Mouse (Mus musculus) liver, embryonic 14.5 days (tissue): ENCODE measurements at regions not wholly inside any gene's neighbourhood (a gene's known extent, or its start where the extent isn't known, plus 50 kb on each side); places are given as distances from the start of the nearest gene placed in this dataset.

Experiments used
- ATAC-seq: fragments of 200-750 bp; cut with Nextera tagmentation; 2 replicates; pipeline ENCODE4 v1.8.0; 2017; ENCODE audit warnings: moderate number of reproducible peaks, mild to moderate bottlenecking, moderate library complexity; ENCODE audit not compliant: insufficient read depth
- DNase-seq, 3 experiments: peaks; one replicate each; pipeline ENCODE4 v3.0.0-alpha.2; 2012 to 2013; ENCODE audit warnings: low read depth in 3 of 3, low spot score in 3 of 3
- H3K27ac ChIP-seq: fragments of 300-500 bp; sonication (generic); 2 replicates; pipeline ENCODE4 v1.5.1; 2014; ENCODE audit warnings: moderate library complexity, mild to moderate bottlenecking, control low read depth, inconsistent platforms
- H3K27me3 ChIP-seq: fragments of 300-500 bp; sonication (generic); 2 replicates; pipeline ENCODE4 v1.6.1; 2014; ENCODE audit warnings: mild to moderate bottlenecking, low read length, moderate library complexity; ENCODE audit not compliant: control insufficient read depth, insufficient read depth
- H3K36me3 ChIP-seq: fragments of 300-500 bp; sonication (generic); replicated peaks from 2 replicates; pipeline ENCODE4 v1.6.1; 2014; ENCODE audit warnings: low read depth; ENCODE audit not compliant: control insufficient read depth, insufficient read depth
- H3K4me1 ChIP-seq, 2 experiments: fragments of 200-500 bp in 1 of 2; fragments of 300-500 bp in 1 of 2; sonication (generic) in 1 of 2; replicated peaks; 2 replicates each; pipeline ENCODE4 v1.6.1; 2012 to 2014; ENCODE audit warnings: antibody characterized with exemption in 1 of 2, inconsistent platforms in 1 of 2, low read length in 1 of 2; ENCODE audit not compliant: control insufficient read depth in 2 of 2, insufficient read depth in 2 of 2
- H3K4me2 ChIP-seq: fragments of 300-500 bp; sonication (generic); 2 replicates; pipeline ENCODE4 v1.6.1; 2014; ENCODE audit warnings: low read depth, mild to moderate bottlenecking, control low read depth, moderate library complexity
- H3K4me3 ChIP-seq, 2 experiments: fragments of 200-500 bp in 1 of 2; fragments of 300-500 bp in 1 of 2; sonication (generic) in 1 of 2; 2 replicates each; pipeline ENCODE4 v1.5.1; 2012 to 2014; ENCODE audit warnings: low read depth in 2 of 2, low read length in 2 of 2, mild to moderate bottlenecking in 2 of 2, control low read depth in 1 of 2, inconsistent platforms in 1 of 2, moderate library complexity in 1 of 2; ENCODE audit not compliant: insufficient read depth in 1 of 2
- H3K9ac ChIP-seq: fragments of 300-500 bp; sonication (generic); replicated peaks from 2 replicates; pipeline ENCODE4 v1.6.1; 2014; ENCODE audit warnings: mild to moderate bottlenecking, control low read depth, moderate library complexity
- H3K9me3 ChIP-seq: fragments of 300-500 bp; sonication (generic); 2 replicates; pipeline ENCODE4 v1.6.1; 2016; ENCODE audit warnings: low read length, mixed read lengths; ENCODE audit not compliant: control insufficient read depth
- CTCF ChIP-seq: IDR thresholded peaks from 2 replicates; pipeline ENCODE4 v1.5.1; 2016; ENCODE audit warnings: antibody characterized with exemption, low read depth, control low read depth
- EP300 ChIP-seq: IDR thresholded peaks from 2 replicates; pipeline ENCODE4 v1.6.1; 2016; ENCODE audit warnings: antibody characterized with exemption, low read depth
- WGBS: fragments of 180-500 bp; shearing (Covaris S2); extraction: QIAGEN DNeasy Blood & Tissue Kit; methylation state at CpG from one replicate; pipeline ENCODE4 v1.1.7; 2014; ENCODE audit not compliant: insufficient replicate concordance; 5-methylcytosine and 5-hydroxymethylcytosine counted together

GRCm38 (mm10) chr12:69500600-69501345, 82.1 kb downstream of the Vcpkmt start:
- no peak for TF ChIP-seq CTCF
- TF ChIP-seq EP300, result no peak
- no peak for DNase-seq
- Histone ChIP-seq H3K4me3 (no peak overlapping the region), H3K27ac (no peak overlapping the region), H3K9ac (no peak overlapping the region), H3K4me2 (no peak overlapping the region), H3K36me3 (no peaks in the 10 kb centered on the region), H3K27me3 (no peaks in the 10 kb centered on the region), H3K9me3 (no peaks in the 10 kb centered on the region), H3K4me1 (peaks cover 0 to 21% of the 10 kb centered on the region in 2 experiments; a peak in 2 of 4 replicates)
- WGBS, result 53% methylated on average over 15 of the region's 15 CpGs
- ATAC-seq, result no peak

- H3K36me3 ChIP-seq, result no peaks in the 10 kb centered on the region
- no peak overlapping the region for H3K27ac ChIP-seq
- 59% methylated on average over 7 of the region's 7 CpGs for WGBS
- no peaks in the 10 kb centered on the region for H3K27me3 ChIP-seq
- H3K9ac ChIP-seq, result no peak overlapping the region
- peaks cover 0 to 17% of the 10 kb centered on the region in 2 experiments; a peak in 2 of 4 replicates for H3K4me1 ChIP-seq
- DNase-seq (no peak), ATAC-seq (no peak)
- H3K4me3 ChIP-seq, result no peak overlapping the region
- TF ChIP-seq EP300, result no peak
- no peak for TF ChIP-seq CTCF
- H3K9me3 ChIP-seq, result no peaks in the 10 kb centered on the region
- H3K4me2 ChIP-seq, result no peak overlapping the region
These were observed 85.7 kb downstream of the Vcpkmt start for GRCm38 (mm10) chr12:69497121-69497520.

GRCm38 (mm10) chr12:69496341-69496904, 86.4 kb downstream of the Vcpkmt start:
- no peak overlapping the region for H3K27ac ChIP-seq
- no peak overlapping the region for H3K9ac ChIP-seq
- ATAC-seq (no peak), DNase-seq (no peak)
- H3K36me3 ChIP-seq, result no peaks in the 10 kb centered on the region
- no peak for TF ChIP-seq CTCF
- TF ChIP-seq EP300, result no peak
- H3K4me3 ChIP-seq, result no peak overlapping the region
- no peaks in the 10 kb centered on the region for H3K9me3 ChIP-seq
- peaks cover 0 to 13% of the 10 kb centered on the region in 2 experiments; a peak in 2 of 4 replicates for H3K4me1 ChIP-seq
- 57% methylated on average over 6 of the region's 6 CpGs for WGBS
- H3K4me2 ChIP-seq, result no peak overlapping the region
- H3K27me3 ChIP-seq, result no peaks in the 10 kb centered on the region

GRCm38 (mm10) chr12:69495776-69496175, 87.1 kb downstream of the Vcpkmt start:
- DNase-seq (no peak), ATAC-seq (no peak)
- no peaks in the 10 kb centered on the region for H3K9me3 ChIP-seq
- H3K27me3 ChIP-seq, result no peaks in the 10 kb centered on the region
- TF ChIP-seq CTCF, result no peak
- no peak for TF ChIP-seq EP300
- H3K4me2 ChIP-seq, result no peak overlapping the region
- no peak overlapping the region for H3K9ac ChIP-seq
- no peaks in the 10 kb centered on the region for H3K36me3 ChIP-seq
- no peak overlapping the region for H3K27ac ChIP-seq
- peaks cover 0 to 10% of the 10 kb centered on the region in 2 experiments; a peak in 2 of 4 replicates for H3K4me1 ChIP-seq
- 22% methylated on average over 5 of the region's 5 CpGs for WGBS
- no peak overlapping the region for H3K4me3 ChIP-seq

GRCm38 (mm10) chr12:69494648-69495047, 88.2 kb downstream of the Vcpkmt start:
- DNase-seq, result no peak
- no peak overlapping the region for H3K9ac ChIP-seq
- no peaks in the 10 kb centered on the region for H3K9me3 ChIP-seq
- no peak overlapping the region for H3K4me3 ChIP-seq
- TF ChIP-seq CTCF (no peak), EP300 (no peak)
- H3K27ac ChIP-seq, result no peak overlapping the region
- H3K27me3 ChIP-seq, result no peaks in the 10 kb centered on the region
- WGBS, result 66% methylated on average over 8 of the region's 8 CpGs
- peaks cover 0 to 8% of the 10 kb centered on the region in 2 experiments; a peak in 2 of 4 replicates for H3K4me1 ChIP-seq
- no peak overlapping the region for H3K4me2 ChIP-seq
- ATAC-seq, result no peak
- H3K36me3 ChIP-seq, result no peaks in the 10 kb centered on the region
